ENCODE assay signal across 8 mouse cellular contexts in genomic region chr13:34038056-34038432, GRCm38 (mm10). TPM values are rescaled to one million over a fixed set of nuclear protein-coding genes. Genes with fewer than 3 reads are reported as not detected.
DNase-seq lines count a peak whose midpoint lies in the region; ATAC-seq and TF ChIP-seq lines count a peak whose summit lies in the region.

No protein-coding gene starts in this region.

- H3K27ac ChIP-seq in thymus, adult 2 months (ENCODE audit: control insufficient read depth, insufficient read depth, low read length): no peak overlapping the region
- H3K27ac ChIP-seq in limb, embryonic 11.5 days (replicated peaks; ENCODE audit: low read depth, low read length): 0 out of 2 replicates have a peak overlapping the region, but pooled peaks have one; percentile 69
- H3K27ac ChIP-seq in small intestine, adult 2 months (ENCODE audit: insufficient read depth, low read depth, low read length): no peak overlapping the region

- H3K4me1 ChIP-seq in thymus, adult 2 months (replicated peaks; ENCODE audit: control insufficient read depth, insufficient read depth, low read length): peaks cover 7% of the 10 kb centered on the region
- H3K4me1 ChIP-seq in limb, embryonic 11.5 days (ENCODE audit: control insufficient read depth, insufficient read depth, low read length): peaks cover 5% of the 10 kb centered on the region
- H3K4me1 ChIP-seq in small intestine, adult 2 months (ENCODE audit: control insufficient read depth, insufficient read depth, insufficient read length, low read length): peaks cover 4% of the 10 kb centered on the region; the same call in 1 of the 2 replicates

- peak overlapping the region; percentile 69 for H3K4me2 ChIP-seq in limb, embryonic 11.5 days (ENCODE audit: low read depth, severe bottlenecking)

- no peak for ATAC-seq in limb, embryonic 11.5 days (ENCODE audit: insufficient number of reproducible peaks, low FRiP score, low TSS enrichment, low read depth)

- H3K9me3 ChIP-seq in limb, embryonic 11.5 days (ENCODE audit: control insufficient read depth, low read length): no peaks in the 10 kb centered on the region

- peak; percentile 7 for DNase-seq in embryo, embryonic 10 days (ENCODE audit: low spot score)
- no peak for DNase-seq in embryo, embryonic 11 days
- no peak for DNase-seq in thymus, adult 2 months
- DNase-seq in thymus, postnatal 4 days: no peak
- DNase-seq in limb, embryonic 11.5 days (ENCODE audit: low spot score): no peak
- DNase-seq in cerebellum, adult 11-12 months: no peak
- DNase-seq in urinary bladder, adult 18-20 months (ENCODE audit: low spot score in 2 of 2): no peak

- no peak for TF ChIP-seq CTCF in thymus, adult 2 months (IDR thresholded peaks at IDR 0.05; ENCODE audit: borderline replicate concordance, control insufficient read depth, extremely low read depth, insufficient read depth, low read length, poor library complexity)
- TF ChIP-seq CTCF in small intestine, adult 2 months (IDR thresholded peaks at IDR 0.05; ENCODE audit: extremely low read depth, insufficient read length, insufficient replicate concordance, low read depth, low read length): no peak

- H3K36me3 ChIP-seq in thymus, adult 2 months (ENCODE audit: control insufficient read depth, insufficient read depth, low read length): no peaks in the 10 kb centered on the region
- H3K36me3 ChIP-seq in limb, embryonic 11.5 days (ENCODE audit: control insufficient read depth, insufficient read depth, low read length): no peaks in the 10 kb centered on the region
- H3K36me3 ChIP-seq in small intestine, adult 2 months (ENCODE audit: control insufficient read depth, insufficient read depth, low read length): peaks cover 8% of the 10 kb centered on the region

- peak overlapping the region; percentile 71 for H3K4me3 ChIP-seq in thymus, adult 2 months (ENCODE audit: control insufficient read depth, insufficient read depth, low read length)
- H3K4me3 ChIP-seq in limb, embryonic 11.5 days (ENCODE audit: low read depth, low read length): peak overlapping the region; percentile 69
- H3K4me3 ChIP-seq in small intestine, adult 2 months (ENCODE audit: low read depth, low read length): peak overlapping the region; percentile 75

- no peaks in the 10 kb centered on the region for H3K27me3 ChIP-seq in thymus, adult 2 months (ENCODE audit: control insufficient read depth, insufficient read depth, low read length)
- H3K27me3 ChIP-seq in limb, embryonic 11.5 days (ENCODE audit: control insufficient read depth, insufficient read depth, low read length): no peaks in the 10 kb centered on the region
- no peaks in the 10 kb centered on the region for H3K27me3 ChIP-seq in small intestine, adult 2 months (ENCODE audit: control insufficient read depth, insufficient read depth, low read length)

- peak overlapping the region; percentile 94 for H3K9ac ChIP-seq in limb, embryonic 11.5 days (ENCODE audit: low read length)

- 54% methylated on average over 5 of the region's 5 CpGs for WGBS in thymus, adult 2 months
- 57% methylated on average over 5 of the region's 5 CpGs for WGBS in limb, embryonic 11.5 days
- 22% methylated on average over 5 of the region's 5 CpGs for WGBS in small intestine, adult 2 months

- TF ChIP-seq POLR2A in thymus, adult 2 months (IDR thresholded peaks at IDR 0.05; ENCODE audit: control insufficient read depth, extremely low read depth, insufficient read depth, low read length, poor library complexity): no peak
- TF ChIP-seq POLR2A in small intestine, adult 2 months (IDR thresholded peaks at IDR 0.05; ENCODE audit: low read depth, low read length): no peak

RNA-seq across cellular contexts. Expression of gene Bphl, which starts 0.6 kb away (rescaled TPM):
- 24.7 and 25.9 TPM in 2 replicates for polyA plus RNA-seq in thymus, adult 2 months (2012; rRNA removed)
- polyA plus RNA-seq in limb, embryonic 11.5 days (2014; fragmentation: Nextera tagmentation; extraction: Ambion mirVana): 36.1 and 41.9 TPM in 2 replicates
- polyA plus RNA-seq in small intestine, adult 2 months (2012; rRNA removed): 10.8 and 11.0 TPM in 2 replicates

RNA-seq across cellular contexts. Expression of gene Serpinb6a, which starts 35.5 kb away (rescaled TPM):
- polyA plus RNA-seq in thymus, adult 2 months (2012; rRNA removed): 48.3 and 50.2 TPM in 2 replicates
- 41.8 and 43.1 TPM in 2 replicates for polyA plus RNA-seq in limb, embryonic 11.5 days (2014; fragmentation: Nextera tagmentation; extraction: Ambion mirVana)
- polyA plus RNA-seq in small intestine, adult 2 months (2012; rRNA removed): 61.1 and 214 TPM in 2 replicates

RNA-seq across cellular contexts. Expression of gene Ripk1, which starts 35.9 kb away (rescaled TPM):
- polyA plus RNA-seq in thymus, adult 2 months (2012; rRNA removed): 8.9 and 14.1 TPM in 2 replicates
- 11.0 and 12.1 TPM in 2 replicates for polyA plus RNA-seq in limb, embryonic 11.5 days (2014; fragmentation: Nextera tagmentation; extraction: Ambion mirVana)
- 10.2 and 18.8 TPM in 2 replicates for polyA plus RNA-seq in small intestine, adult 2 months (2012; rRNA removed)

RNA-seq across cellular contexts. Expression of gene Tubb2a, which starts 39.8 kb away (rescaled TPM):
- 469 and 567 TPM in 2 replicates for polyA plus RNA-seq in thymus, adult 2 months (2012; rRNA removed)
- polyA plus RNA-seq in limb, embryonic 11.5 days (2014; fragmentation: Nextera tagmentation; extraction: Ambion mirVana): 49.1 and 49.9 TPM in 2 replicates
- polyA plus RNA-seq in small intestine, adult 2 months (2012; rRNA removed): 132 and 176 TPM in 2 replicates
